Mouse (Mus musculus) MEL (cell line): Measurements from ENCODE around the gene Poll. TPM values are rescaled to one million over a fixed set of nuclear protein-coding genes. Genes with fewer than 3 reads are reported as not detected.

Source experiments
- DNase-seq: peaks from one replicate; pipeline ENCODE4 v3.0.0; 2011; ENCODE audit warnings: low read depth, low spot score
- H3K27ac ChIP-seq: 2 replicates; pipeline ENCODE4 v1.5.1; 2012; ENCODE audit warnings: low read depth, mild to moderate bottlenecking, control low read depth, low read length, moderate library complexity; ENCODE audit not compliant: control insufficient read depth
- H3K27me3 ChIP-seq, 2 experiments: fragments of 150-350 bp in 1 of 2; sonication (generic) in 1 of 2; 2 replicates each; pipeline ENCODE4 v1.6.1; 2012; ENCODE audit warnings: low read length in 2 of 2, mild to moderate bottlenecking in 2 of 2, improper control_type of control experiment in 1 of 2, moderate library complexity in 1 of 2; ENCODE audit not compliant: insufficient read depth in 2 of 2, control insufficient read depth in 1 of 2
- H3K36me3 ChIP-seq, 2 experiments: 2 replicates each; pipeline ENCODE4 v1.6.1; 2012 to 2014; ENCODE audit warnings: low read length in 2 of 2, improper control_type of control experiment in 1 of 2, inconsistent platforms in 1 of 2, mild to moderate bottlenecking in 1 of 2; ENCODE audit not compliant: insufficient read depth in 2 of 2, control insufficient read depth in 1 of 2
- H3K4me1 ChIP-seq, 2 experiments: fragments of 150-350 bp in 1 of 2; sonication (generic) in 1 of 2; 2 replicates each; pipeline ENCODE4 v1.6.1; 2012; ENCODE audit warnings: low read length in 2 of 2, improper control_type of control experiment in 1 of 2, mild to moderate bottlenecking in 1 of 2; ENCODE audit not compliant: insufficient read depth in 2 of 2, control insufficient read depth in 1 of 2
- H3K4me3 ChIP-seq, 2 experiments: fragments of 150-350 bp in 1 of 2; sonication (generic) in 1 of 2; 2 replicates each; pipeline ENCODE4 v1.5.1; 2012; ENCODE audit warnings: low read depth in 2 of 2, low read length in 2 of 2, mild to moderate bottlenecking in 2 of 2, moderate library complexity in 2 of 2, control low read depth in 1 of 2, improper control_type of control experiment in 1 of 2; ENCODE audit not compliant: control insufficient read depth in 1 of 2, insufficient read depth in 1 of 2
- H3K79me2 ChIP-seq: 2 replicates; pipeline ENCODE4 v1.6.1; 2012; ENCODE audit warnings: mild to moderate bottlenecking, low read length, moderate library complexity; ENCODE audit not compliant: control insufficient read depth, poor library complexity, insufficient read depth
- H3K9ac ChIP-seq: 2 replicates; pipeline ENCODE4 v1.6.1; 2012; ENCODE audit warnings: low read depth, mild to moderate bottlenecking, control low read depth, low read length, moderate library complexity; ENCODE audit not compliant: control insufficient read depth, poor library complexity, severe bottlenecking
- H3K9me3 ChIP-seq: fragments of 150-350 bp; sonication (generic); replicated peaks from 2 replicates; pipeline ENCODE4 v1.6.1; 2012; ENCODE audit warnings: mild to moderate bottlenecking, low read length, improper control_type of control experiment, moderate library complexity; ENCODE audit not compliant: insufficient read depth
- CHD2 ChIP-seq: IDR thresholded peaks from 2 replicates; pipeline ENCODE4 v1.6.1; 2011; ENCODE audit warnings: low read length, improper control_type of control experiment
- GABPA ChIP-seq: IDR thresholded peaks from 2 replicates; pipeline ENCODE4 v1.6.1; 2012; ENCODE audit warnings: low read depth, mild to moderate bottlenecking, inconsistent platforms, low read length, improper control_type of control experiment, moderate library complexity
- GATA1 ChIP-seq: IDR thresholded peaks from 2 replicates; pipeline ENCODE4 v1.6.1; 2011; ENCODE audit warnings: low read depth, low read length, improper control_type of control experiment
- MEF2A ChIP-seq: IDR thresholded peaks from 2 replicates; pipeline ENCODE4 v1.6.1; 2014; ENCODE audit warnings: low read depth, mild to moderate bottlenecking, inconsistent platforms, low read length, improper control_type of control experiment; ENCODE audit not compliant: poor library complexity, insufficient replicate concordance, severe bottlenecking; ENCODE audit errors: extremely low read depth
- MXI1 ChIP-seq: IDR thresholded peaks from 2 replicates; pipeline ENCODE4 v1.6.1; 2011; ENCODE audit warnings: mild to moderate bottlenecking, low read depth, low read length, improper control_type of control experiment
- MYB ChIP-seq: IDR thresholded peaks from 2 replicates; pipeline ENCODE4 v1.6.1; 2011; ENCODE audit warnings: mild to moderate bottlenecking, low read depth, low read length, improper control_type of control experiment
- NRF1 ChIP-seq: IDR thresholded peaks from 2 replicates; pipeline ENCODE4 v1.6.1; 2014; ENCODE audit warnings: low read depth, mild to moderate bottlenecking, inconsistent platforms, low read length, improper control_type of control experiment, moderate library complexity; ENCODE audit not compliant: poor library complexity, insufficient read depth, severe bottlenecking
- POLR2A ChIP-seq, 2 experiments: IDR thresholded peaks; 2 replicates each; pipeline ENCODE4 v1.6.1; 2011 to 2012; ENCODE audit warnings: low read length in 2 of 2, mild to moderate bottlenecking in 2 of 2, control low read depth in 1 of 2, improper control_type of control experiment in 1 of 2, low read depth in 1 of 2, moderate library complexity in 1 of 2; ENCODE audit not compliant: control insufficient read depth in 1 of 2, insufficient read depth in 1 of 2, poor library complexity in 1 of 2
- RAD21 ChIP-seq: IDR thresholded peaks from 2 replicates; pipeline ENCODE4 v1.6.1; 2011; ENCODE audit warnings: mild to moderate bottlenecking, low read depth, low read length, improper control_type of control experiment
- RCOR1 ChIP-seq: IDR thresholded peaks from 2 replicates; pipeline ENCODE4 v1.6.1; 2012; ENCODE audit warnings: low read depth, mild to moderate bottlenecking, inconsistent platforms, low read length, improper control_type of control experiment
- SMC3 ChIP-seq: IDR thresholded peaks from 2 replicates; pipeline ENCODE4 v1.6.1; 2011; ENCODE audit warnings: low read depth, low read length, improper control_type of control experiment
- TAL1 ChIP-seq: IDR thresholded peaks from 2 replicates; pipeline ENCODE4 v1.6.1; 2012; ENCODE audit warnings: mild to moderate bottlenecking, inconsistent platforms, low read length, moderate library complexity, mixed read lengths
- UBTF ChIP-seq: IDR thresholded peaks from 2 replicates; pipeline ENCODE4 v1.6.1; 2012; ENCODE audit warnings: low read depth, mild to moderate bottlenecking, inconsistent platforms, low read length, improper control_type of control experiment, moderate library complexity, borderline replicate concordance; ENCODE audit not compliant: insufficient read depth
- USF1 ChIP-seq: IDR thresholded peaks from 2 replicates; pipeline ENCODE4 v1.6.1; 2014; ENCODE audit warnings: low read depth, mild to moderate bottlenecking, inconsistent platforms, low read length, improper control_type of control experiment, moderate library complexity
- USF2 ChIP-seq, 2 experiments: IDR thresholded peaks; 2 replicates each; pipeline ENCODE4 v1.6.1; 2011 to 2012; ENCODE audit warnings: improper control_type of control experiment in 2 of 2, low read length in 2 of 2, borderline replicate concordance in 1 of 2, inconsistent platforms in 1 of 2, low read depth in 1 of 2, mild to moderate bottlenecking in 1 of 2; ENCODE audit not compliant: insufficient read depth in 1 of 2
- ZKSCAN1 ChIP-seq: IDR thresholded peaks from 2 replicates; pipeline ENCODE4 v1.6.1; 2012; ENCODE audit warnings: low read depth, mild to moderate bottlenecking, inconsistent platforms, low read length, improper control_type of control experiment, moderate library complexity
- ZMIZ1 ChIP-seq: IDR thresholded peaks from 2 replicates; pipeline ENCODE4 v1.6.1; 2012; ENCODE audit warnings: low read depth, mild to moderate bottlenecking, inconsistent platforms, low read length, improper control_type of control experiment, moderate library complexity
- ZNF384 ChIP-seq: IDR thresholded peaks from 2 replicates; pipeline ENCODE4 v1.6.1; 2012; ENCODE audit warnings: low read depth, mild to moderate bottlenecking, inconsistent platforms, low read length, improper control_type of control experiment
- polyA plus RNA-seq, 2 experiments: library from polyadenylated mRNA; stranded (reverse) in 1 of 2; unstranded in 1 of 2; fragments of >175 nt in 1 of 2; fragments of >200 nt in 1 of 2; gene quantifications; 2 replicates each; pipeline versions ENCODE4 v1.2.1 to v1.2.4; 2012; ENCODE audit warnings: low replicate concordance in 2 of 2, low read depth in 1 of 2; ENCODE audit not compliant: insufficient read length in 2 of 2, insufficient read depth in 1 of 2, missing spikeins in 1 of 2
- total RNA-seq: library from RNA; depleted of rRNA; stranded (reverse); fragments of 300-350 nt; gene quantifications from 2 replicates; pipeline ENCODE4 v1.2.3, GENCODE M21; 2012

Gene Poll
- total and polyA plus RNA-seq, 3 experiments: 14.9 to 19.0 TPM; not detected in 1

DNA sequence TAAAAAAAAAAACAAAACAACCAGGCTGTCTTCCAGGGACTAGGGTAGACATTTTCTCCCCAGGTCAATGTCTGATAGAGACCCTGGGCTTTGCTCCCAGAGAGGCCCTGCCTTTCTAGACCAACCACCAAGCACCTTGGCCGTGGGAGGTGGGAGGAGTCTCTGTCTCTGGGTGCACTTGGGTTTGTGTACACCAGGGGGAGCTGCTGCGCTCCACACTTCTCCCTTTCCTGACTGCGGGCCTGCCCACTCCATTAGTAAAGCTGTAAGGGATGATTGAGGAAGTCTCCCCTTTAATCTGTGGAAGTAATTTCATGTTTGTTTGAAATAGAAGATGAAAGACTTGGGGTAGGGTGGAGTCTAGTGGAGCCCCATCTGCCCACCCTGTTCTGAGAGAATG, 20.9 kb upstream of the Poll start (continued):
- no peak for TF ChIP-seq TAL1
- TF ChIP-seq RAD21: peak; percentile 85
- TF ChIP-seq GABPA: no peak
- no peak for TF ChIP-seq NRF1
- no peak for TF ChIP-seq UBTF
- peak; percentile 96 for TF ChIP-seq SMC3
- no peak for TF ChIP-seq MXI1
- TF ChIP-seq USF1: no peak
- no peak for TF ChIP-seq MYB
- TF ChIP-seq POLR2A (IDR thresholded peaks at IDR 0.05; ENCODE audit: control insufficient read depth in 1 of 2, insufficient read depth in 1 of 2, low read depth in 1 of 2, low read length in 2 of 2, poor library complexity in 1 of 2): no peak

DNA sequence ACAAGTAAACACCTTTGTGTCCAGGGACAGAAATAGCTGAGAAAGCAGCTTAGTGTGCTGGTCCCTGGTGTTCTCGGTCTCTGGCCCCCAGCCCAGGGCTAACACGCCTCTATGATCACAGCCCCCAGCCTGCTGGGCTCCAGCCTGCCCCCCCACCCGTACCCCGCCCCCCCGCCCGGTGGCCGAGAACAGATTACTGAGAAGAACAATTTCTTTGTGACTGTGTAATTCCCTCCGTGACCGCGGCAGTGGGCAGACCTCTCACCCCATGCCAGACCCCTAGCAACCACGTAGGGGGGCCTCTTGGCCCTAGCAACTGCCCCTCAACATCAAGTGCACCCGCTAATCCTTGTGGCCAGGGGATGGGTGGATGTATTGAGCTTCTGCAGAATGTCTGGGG, 19.9 kb upstream of the Poll start:
- Histone ChIP-seq H3K4me3 (no peak overlapping the region), H3K27ac (no peak overlapping the region), H3K79me2 (no peaks in the 10 kb centered on the region), H3K9ac (no peak overlapping the region), H3K27me3 (no peaks in the 10 kb centered on the region), H3K4me1 (peaks cover 0 to 9% of the 10 kb centered on the region in 2 experiments; a peak in 3 of 4 replicates), H3K36me3 (peaks cover 0 to 8% of the 10 kb centered on the region in 2 experiments; a peak in 3 of 4 replicates)
- DNase-seq: no peak
- TF ChIP-seq ZMIZ1: no peak
- TF ChIP-seq RCOR1: no peak
- no peak for TF ChIP-seq MEF2A
- TF ChIP-seq NRF1: no peak
- TF ChIP-seq CHD2: no peak
- no peak for TF ChIP-seq TAL1
- TF ChIP-seq USF2 (IDR thresholded peaks at IDR 0.05; ENCODE audit: borderline replicate concordance in 1 of 2, insufficient read depth in 1 of 2, low read depth in 1 of 2, low read length in 2 of 2): no peak
- no peak for TF ChIP-seq RAD21
- TF ChIP-seq GATA1: no peak
- TF ChIP-seq ZNF384: no peak
- TF ChIP-seq, all 39 proteins: peak for 0
- H3K9me3 ChIP-seq: no peaks in the 10 kb centered on the region

DNA sequence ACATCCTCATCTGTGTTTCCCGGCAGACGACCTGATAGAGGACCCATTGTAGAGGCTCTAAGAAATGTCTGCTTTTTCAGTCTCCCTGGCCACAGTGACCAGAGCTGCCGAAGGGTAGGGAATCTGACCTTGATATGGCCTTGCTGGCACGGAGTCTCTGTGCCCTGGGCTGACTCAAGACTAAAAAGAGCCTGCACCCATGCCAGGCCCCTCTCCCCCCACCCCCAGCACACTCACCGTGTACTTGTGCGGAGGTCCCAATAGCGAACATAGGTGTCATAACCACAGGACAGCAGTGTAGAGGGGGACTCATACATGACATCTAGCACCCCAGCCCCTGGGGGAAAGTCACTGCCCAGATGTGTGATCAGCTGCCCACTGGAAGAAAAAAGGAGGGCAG, 19.1 kb upstream of the Poll start:
- no peak overlapping the region for H3K9ac ChIP-seq
- TF ChIP-seq USF1: no peak
- TF ChIP-seq RCOR1: no peak
- no peak for TF ChIP-seq NRF1
- TF ChIP-seq ZKSCAN1: no peak
- H3K4me1 ChIP-seq: peaks cover 0 to 17% of the 10 kb centered on the region in 2 experiments
- no peaks in the 10 kb centered on the region for H3K9me3 ChIP-seq
- no peaks in the 10 kb centered on the region for H3K27me3 ChIP-seq
- no peak for DNase-seq
- no peak overlapping the region for H3K27ac ChIP-seq
- H3K4me3 ChIP-seq: no peak overlapping the region
- H3K79me2 ChIP-seq: no peaks in the 10 kb centered on the region
- peaks cover 0 to 16% of the 10 kb centered on the region in 2 experiments; a peak in 3 of 4 replicates for H3K36me3 ChIP-seq
